In genomic region chr14:31204844-31205243, GRCm38 (mm10) we compare ENCODE assay signal across 8 mouse cellular contexts. TPM values are rescaled to one million over a fixed set of nuclear protein-coding genes. Genes with fewer than 3 reads are reported as not detected.
DNase-seq lines count a peak whose midpoint lies in the region; ATAC-seq and TF ChIP-seq lines count a peak whose summit lies in the region.

No protein-coding gene starts in this region.

- H3K9me3 ChIP-seq in neural tube, embryonic 11.5 days (ENCODE audit: control insufficient read depth, low read length), result no peaks in the 10 kb centered on the region
- no peaks in the 10 kb centered on the region for H3K9me3 ChIP-seq in forebrain, embryonic 10.5 days
- no peaks in the 10 kb centered on the region for H3K9me3 ChIP-seq in limb, embryonic 14.5 days (ENCODE audit: control insufficient read depth, low read length)
- H3K9me3 ChIP-seq in stomach, embryonic 16.5 days (replicated peaks; ENCODE audit: control insufficient read depth, low read length), result no peaks in the 10 kb centered on the region

- no peaks in the 10 kb centered on the region for H3K27me3 ChIP-seq in neural tube, embryonic 11.5 days (ENCODE audit: control insufficient read depth, insufficient read depth, low read length)
- H3K27me3 ChIP-seq in forebrain, embryonic 10.5 days (ENCODE audit: poor library complexity, severe bottlenecking), result no peaks in the 10 kb centered on the region; the same call in 1 of the 2 replicates
- no peaks in the 10 kb centered on the region for H3K27me3 ChIP-seq in limb, embryonic 14.5 days (ENCODE audit: control insufficient read depth, insufficient read depth, low read length)
- no peaks in the 10 kb centered on the region for H3K27me3 ChIP-seq in stomach, embryonic 16.5 days (ENCODE audit: control insufficient read depth, insufficient read depth, low read length)

- peak overlapping the region; percentile 87 for H3K4me3 ChIP-seq in neural tube, embryonic 11.5 days (ENCODE audit: low read depth, low read length)
- H3K4me3 ChIP-seq in forebrain, embryonic 10.5 days, result peak overlapping the region; percentile 85
- peak overlapping the region; percentile 86 for H3K4me3 ChIP-seq in limb, embryonic 14.5 days (replicated peaks; ENCODE audit: low read length)
- peak overlapping the region; percentile 84 for H3K4me3 ChIP-seq in stomach, embryonic 16.5 days (replicated peaks; ENCODE audit: low read length)

- 81% methylated on average over 4 of the region's 4 CpGs for WGBS in neural tube, embryonic 11.5 days
- WGBS in forebrain, embryonic 10.5 days, result 84% methylated on average over 4 of the region's 4 CpGs
- 64% methylated on average over 4 of the region's 4 CpGs for WGBS in limb, embryonic 14.5 days
- 47% methylated on average over 4 of the region's 4 CpGs for WGBS in stomach, embryonic 16.5 days

- H3K36me3 ChIP-seq in neural tube, embryonic 11.5 days (ENCODE audit: control insufficient read depth, insufficient read depth, low read length), result peaks cover 14% of the 10 kb centered on the region
- peaks cover 50% of the 10 kb centered on the region for H3K36me3 ChIP-seq in forebrain, embryonic 10.5 days (replicated peaks)
- peaks cover 51% of the 10 kb centered on the region for H3K36me3 ChIP-seq in limb, embryonic 14.5 days (ENCODE audit: control insufficient read depth, insufficient read depth, low read length)
- peaks cover 12% of the 10 kb centered on the region for H3K36me3 ChIP-seq in stomach, embryonic 16.5 days (ENCODE audit: control insufficient read depth, insufficient read depth, low read length)

- no peak for TF ChIP-seq POLR2A in limb, embryonic 14.5 days (IDR thresholded peaks at IDR 0.05; ENCODE audit: borderline replicate concordance, extremely low read depth, insufficient read depth, insufficient read length)

- ATAC-seq in neural tube, embryonic 11.5 days (ENCODE audit: insufficient read depth, low FRiP score, low TSS enrichment), result no peak
- ATAC-seq in limb, embryonic 14.5 days (ENCODE audit: low FRiP score, low read depth), result no peak
- no peak for ATAC-seq in stomach, embryonic 16.5 days (ENCODE audit: insufficient read depth, low FRiP score)

- peak overlapping the region; percentile 90 for H3K9ac ChIP-seq in neural tube, embryonic 11.5 days (ENCODE audit: low read length)
- peak overlapping the region; percentile 96 for H3K9ac ChIP-seq in limb, embryonic 14.5 days (ENCODE audit: low read depth, low read length, severe bottlenecking)
- peak overlapping the region; percentile 94 for H3K9ac ChIP-seq in stomach, embryonic 16.5 days (ENCODE audit: low read length)

- H3K4me1 ChIP-seq in neural tube, embryonic 11.5 days (ENCODE audit: control insufficient read depth, insufficient read depth, low read length), result peaks cover 10% of the 10 kb centered on the region
- H3K4me1 ChIP-seq in forebrain, embryonic 10.5 days, result peaks cover 28% of the 10 kb centered on the region
- H3K4me1 ChIP-seq in limb, embryonic 14.5 days (ENCODE audit: control insufficient read depth, insufficient read depth, low read length), result peaks cover 11% of the 10 kb centered on the region
- H3K4me1 ChIP-seq in stomach, embryonic 16.5 days (ENCODE audit: control insufficient read depth, insufficient read depth, low read length), result peaks cover 18% of the 10 kb centered on the region

- 0 out of 2 replicates have a peak overlapping the region, but pooled peaks have one; percentile 20 for H3K27ac ChIP-seq in neural tube, embryonic 11.5 days (ENCODE audit: low read depth, low read length)
- H3K27ac ChIP-seq in forebrain, embryonic 10.5 days, result peak overlapping the region; percentile 97
- peak overlapping the region; percentile 90; the same call in 1 of the 2 replicates for H3K27ac ChIP-seq in limb, embryonic 14.5 days (replicated peaks; ENCODE audit: low read depth, low read length)
- peak overlapping the region; percentile 91; the same call in 1 of the 2 replicates for H3K27ac ChIP-seq in stomach, embryonic 16.5 days (ENCODE audit: low read length)

- peak overlapping the region; percentile 95 for H3K4me2 ChIP-seq in neural tube, embryonic 11.5 days (ENCODE audit: low read depth)
- H3K4me2 ChIP-seq in limb, embryonic 14.5 days (replicated peaks; ENCODE audit: low read depth, low read length, severe bottlenecking), result peak overlapping the region; percentile 64
- peak overlapping the region; percentile 94 for H3K4me2 ChIP-seq in stomach, embryonic 16.5 days (ENCODE audit: low read depth, low read length)

- no peak for DNase-seq in neural tube, embryonic 11.5 days (ENCODE audit: low spot score)
- no peak for DNase-seq in neural tube, embryonic 10.5 days (ENCODE audit: extremely low spot score, low spot score)
- DNase-seq in forebrain, embryonic 10.5 days (ENCODE audit: extremely low spot score, low spot score), result no peak
- DNase-seq in limb, embryonic 14.5 days (ENCODE audit: low spot score), result no peak
- no peak for DNase-seq in spleen, postnatal 14 days (ENCODE audit: low spot score in 2 of 2)
- no peak for DNase-seq in frontal cortex, adult 2 months (ENCODE audit: extremely low spot score in 1 of 2, low spot score in 1 of 2)
- no peak for DNase-seq in urinary bladder, postnatal 4 days (ENCODE audit: low spot score in 2 of 2)

RNA-seq across cellular contexts. Expression of gene Tnnc1, which starts 3.3 kb away (rescaled TPM):
- polyA plus RNA-seq in neural tube, embryonic 11.5 days (2014; fragmentation: Nextera tagmentation; extraction: Ambion mirVana), result 63.0 and 83.2 TPM in 2 replicates
- polyA plus RNA-seq in forebrain, embryonic 10.5 days (2016; fragmentation: Nextera tagmentation; extraction: Ambion mirVana), result 0.67 and 0.84 TPM in 2 replicates
- 301 and 458 TPM in 2 replicates for polyA plus RNA-seq in limb, embryonic 14.5 days (2012; rRNA removed)
- polyA plus RNA-seq in limb, embryonic 14.5 days (2014; fragmentation: Nextera tagmentation; extraction: Ambion mirVana), result 374 and 483 TPM in 2 replicates
- 6.3 and 46.9 TPM in 2 replicates for polyA plus RNA-seq in stomach, embryonic 16.5 days (2015; fragmentation: Nextera tagmentation; extraction: Ambion mirVana)
- 51.3 and 55.5 TPM in 2 replicates for polyA plus RNA-seq in frontal cortex, adult 2 months (2012; rRNA removed)

RNA-seq across cellular contexts. Expression of gene Nisch, which starts 11.9 kb away (rescaled TPM):
- polyA plus RNA-seq in neural tube, embryonic 11.5 days (2014; fragmentation: Nextera tagmentation; extraction: Ambion mirVana), result 322 and 326 TPM in 2 replicates
- polyA plus RNA-seq in forebrain, embryonic 10.5 days (2016; fragmentation: Nextera tagmentation; extraction: Ambion mirVana), result 401 and 402 TPM in 2 replicates
- polyA plus RNA-seq in limb, embryonic 14.5 days (2012; rRNA removed), result 514 and 640 TPM in 2 replicates
- polyA plus RNA-seq in limb, embryonic 14.5 days (2014; fragmentation: Nextera tagmentation; extraction: Ambion mirVana), result 339 and 378 TPM in 2 replicates
- 289 and 291 TPM in 2 replicates for polyA plus RNA-seq in stomach, embryonic 16.5 days (2015; fragmentation: Nextera tagmentation; extraction: Ambion mirVana)
- polyA plus RNA-seq in frontal cortex, adult 2 months (2012; rRNA removed), result 343 and 370 TPM in 2 replicates

RNA-seq across cellular contexts. Expression of gene Sema3g, which starts 12.8 kb away (rescaled TPM):
- 0.21 and 0.50 TPM in 2 replicates for polyA plus RNA-seq in neural tube, embryonic 11.5 days (2014; fragmentation: Nextera tagmentation; extraction: Ambion mirVana)
- polyA plus RNA-seq in forebrain, embryonic 10.5 days (2016; fragmentation: Nextera tagmentation; extraction: Ambion mirVana), result 0.61 and 0.66 TPM in 2 replicates
- polyA plus RNA-seq in limb, embryonic 14.5 days (2012; rRNA removed), result 3.7 and 4.0 TPM in 2 replicates
- 0.25 and 0.29 TPM in 2 replicates for polyA plus RNA-seq in limb, embryonic 14.5 days (2014; fragmentation: Nextera tagmentation; extraction: Ambion mirVana)
- polyA plus RNA-seq in stomach, embryonic 16.5 days (2015; fragmentation: Nextera tagmentation; extraction: Ambion mirVana), result 0.67 and 0.90 TPM in 2 replicates
- polyA plus RNA-seq in frontal cortex, adult 2 months (2012; rRNA removed), result 3.5 and 3.9 TPM in 2 replicates

RNA-seq across cellular contexts. Expression of gene Stab1, which starts 36.4 kb away (rescaled TPM):
- polyA plus RNA-seq in neural tube, embryonic 11.5 days (2014; fragmentation: Nextera tagmentation; extraction: Ambion mirVana), result 18.7 and 23.8 TPM in 2 replicates
- polyA plus RNA-seq in forebrain, embryonic 10.5 days (2016; fragmentation: Nextera tagmentation; extraction: Ambion mirVana), result 20.7 and 21.6 TPM in 2 replicates
- 68.5 and 81.8 TPM in 2 replicates for polyA plus RNA-seq in limb, embryonic 14.5 days (2012; rRNA removed)
- 59.5 and 64.4 TPM in 2 replicates for polyA plus RNA-seq in limb, embryonic 14.5 days (2014; fragmentation: Nextera tagmentation; extraction: Ambion mirVana)
- polyA plus RNA-seq in stomach, embryonic 16.5 days (2015; fragmentation: Nextera tagmentation; extraction: Ambion mirVana), result 37.7 and 41.9 TPM in 2 replicates
- polyA plus RNA-seq in frontal cortex, adult 2 months (2012; rRNA removed), result 15.5 and 19.1 TPM in 2 replicates

RNA-seq across cellular contexts. Expression of gene Phf7, which starts 46.3 kb away (rescaled TPM):
- 12.7 and 13.1 TPM in 2 replicates for polyA plus RNA-seq in neural tube, embryonic 11.5 days (2014; fragmentation: Nextera tagmentation; extraction: Ambion mirVana)
- polyA plus RNA-seq in forebrain, embryonic 10.5 days (2016; fragmentation: Nextera tagmentation; extraction: Ambion mirVana), result 14.0 and 16.4 TPM in 2 replicates
- 9.5 and 10.5 TPM in 2 replicates for polyA plus RNA-seq in limb, embryonic 14.5 days (2012; rRNA removed)
- polyA plus RNA-seq in limb, embryonic 14.5 days (2014; fragmentation: Nextera tagmentation; extraction: Ambion mirVana), result 11.8 and 12.3 TPM in 2 replicates
- polyA plus RNA-seq in stomach, embryonic 16.5 days (2015; fragmentation: Nextera tagmentation; extraction: Ambion mirVana), result 9.5 and 12.7 TPM in 2 replicates
- polyA plus RNA-seq in frontal cortex, adult 2 months (2012; rRNA removed), result 4.5 and 5.9 TPM in 2 replicates

Comparison
In these comparisons a context has a peak if more than half of its experiments do, and no peak if none do; other contexts are left out.
1. H3K27ac ChIP-seq: peak in every context shown above with its lines; median percentile 97 in forebrain, embryonic 10.5 days; 91 in stomach, embryonic 16.5 days; 90 in limb, embryonic 14.5 days; 20 in neural tube, embryonic 11.5 days.